Mouse (Mus musculus): ENCODE data around the gene Actr3.
"Not testable (repeated sequence)": the region's sequence is repeated elsewhere in the genome, so short reads cannot be mapped to it uniquely, and the experiment has no call there.

GRCm38 (mm10) chr1:125389634-125390033 lies 45.9 kb downstream of the Actr3 start:
- TF ChIP-seq POLR2A (IDR thresholded peaks at IDR 0.05; ENCODE audit: low read depth, low read length); CTCF (IDR thresholded peaks at IDR 0.05; ENCODE audit: borderline replicate concordance, insufficient read depth, low read length): not testable (repeated sequence)
